In the genomic region with DNA sequence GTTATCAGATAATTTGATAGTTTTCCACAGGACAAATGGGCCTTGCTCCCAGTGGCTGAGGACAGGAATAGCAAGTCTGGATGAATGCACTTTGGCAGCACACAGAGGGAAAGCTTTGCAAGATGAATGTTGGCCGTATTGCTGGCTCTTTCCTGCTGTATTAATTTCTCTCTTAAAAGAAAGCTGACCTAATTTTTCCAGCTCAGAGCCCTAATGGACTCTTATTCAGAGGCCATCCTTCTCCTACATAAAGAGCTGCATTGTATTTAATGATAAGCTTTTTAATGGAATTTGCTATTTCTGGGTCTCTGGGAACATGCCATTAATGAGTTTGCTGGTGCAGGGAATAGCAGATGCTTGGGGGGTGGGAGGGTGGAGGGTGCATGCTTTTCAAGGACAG, we compare ENCODE assay signal across 14 mouse cellular contexts. TPM values are rescaled to one million over a fixed set of nuclear protein-coding genes. Genes with fewer than 3 reads are reported as not detected.
DNase-seq lines count a peak whose midpoint lies in the region; ATAC-seq and TF ChIP-seq lines count a peak whose summit lies in the region.
"Had no signal": no experiment of that assay in that cellular context is flagged by ENCODE, and none has a peak within 500 bp of the region (broad histone marks: within the 10 kb centered on the region; RNA-seq: fewer than 3 reads in every experiment).

No protein-coding gene starts in this region.

- H3K27me3 ChIP-seq in limb, embryonic 14.5 days (ENCODE audit: control insufficient read depth, insufficient read depth, low read length), result no peaks in the 10 kb centered on the region
- H3K27me3 ChIP-seq in limb, embryonic 10.5 days (ENCODE audit: low read depth, poor library complexity, severe bottlenecking), result no peaks in the 10 kb centered on the region
- no peaks in the 10 kb centered on the region for H3K27me3 ChIP-seq in neural tube, embryonic 15.5 days (replicated peaks)
- H3K27me3 ChIP-seq: limb, embryonic 12.5 days had no signal

- H3K27ac ChIP-seq in limb, embryonic 14.5 days (replicated peaks; ENCODE audit: low read depth, low read length), result no peak overlapping the region
- H3K27ac ChIP-seq in limb, embryonic 10.5 days, result no peak overlapping the region
- H3K27ac ChIP-seq in neural tube, embryonic 15.5 days (replicated peaks), result no peak overlapping the region
- H3K27ac ChIP-seq: kidney, postnatal 0 days; limb, embryonic 12.5 days had no signal

- H3K9me3 ChIP-seq in limb, embryonic 14.5 days (ENCODE audit: control insufficient read depth, low read length), result 0 out of 2 replicates have a peak, but pooled peaks cover 8% of the 10 kb centered on the region
- H3K9me3 ChIP-seq in limb, embryonic 10.5 days (replicated peaks), result no peaks in the 10 kb centered on the region; the same call in 1 of the 2 replicates
- H3K9me3 ChIP-seq in neural tube, embryonic 15.5 days (replicated peaks), result no peaks in the 10 kb centered on the region

- H3K4me1 ChIP-seq in limb, embryonic 14.5 days (ENCODE audit: control insufficient read depth, insufficient read depth, low read length), result no peaks in the 10 kb centered on the region
- H3K4me1 ChIP-seq in limb, embryonic 10.5 days, result no peaks in the 10 kb centered on the region
- no peaks in the 10 kb centered on the region for H3K4me1 ChIP-seq in neural tube, embryonic 15.5 days
- H3K4me1 ChIP-seq: limb, embryonic 12.5 days had no signal

- DNase-seq in limb, embryonic 14.5 days (ENCODE audit: low spot score), result peak; percentile 3
- DNase-seq in limb, embryonic 10.5 days (ENCODE audit: low spot score), result no peak
- DNase-seq in cerebellum, adult 11-12 months, result peak; percentile 57
- peak; percentile 20 to 41 for DNase-seq in cerebellum, postnatal 36 days
- DNase-seq in layer of hippocampus, postnatal 36 days, result peak; percentile 9 to 11
- no peak for DNase-seq in heart, adult 8-10 months (ENCODE audit: low spot score)
- DNase-seq in adrenal gland, postnatal 36 days, result no peak
- DNase-seq: heart, adult 11 months; right cerebral cortex, postnatal 14 days had no signal

- H3K36me3 ChIP-seq in limb, embryonic 14.5 days (ENCODE audit: control insufficient read depth, insufficient read depth, low read length), result no peaks in the 10 kb centered on the region
- H3K36me3 ChIP-seq in limb, embryonic 10.5 days, result no peaks in the 10 kb centered on the region
- H3K36me3 ChIP-seq in neural tube, embryonic 15.5 days, result 0 out of 2 replicates have a peak, but pooled peaks cover 3% of the 10 kb centered on the region
- H3K36me3 ChIP-seq: limb, embryonic 12.5 days had no signal

- H3K4me2 ChIP-seq in limb, embryonic 14.5 days (replicated peaks; ENCODE audit: low read depth, low read length, severe bottlenecking), result no peak overlapping the region
- H3K4me2 ChIP-seq in neural tube, embryonic 15.5 days, result no peak overlapping the region
- H3K4me2 ChIP-seq: limb, embryonic 12.5 days had no signal

- no peak overlapping the region for H3K4me3 ChIP-seq in limb, embryonic 14.5 days (replicated peaks; ENCODE audit: low read length)
- H3K4me3 ChIP-seq in limb, embryonic 10.5 days, result no peak overlapping the region
- no peak overlapping the region for H3K4me3 ChIP-seq in neural tube, embryonic 15.5 days (replicated peaks)
- H3K4me3 ChIP-seq: limb, embryonic 12.5 days; myocyte had no signal

- no peak for ATAC-seq in limb, embryonic 14.5 days (ENCODE audit: low FRiP score, low read depth)
- no peak for ATAC-seq in neural tube, embryonic 15.5 days (ENCODE audit: low FRiP score)

- TF ChIP-seq POLR2A in limb, embryonic 14.5 days (IDR thresholded peaks at IDR 0.05; ENCODE audit: borderline replicate concordance, extremely low read depth, insufficient read depth, insufficient read length), result no peak

- 62% methylated on average over 1 of the region's 1 CpGs for WGBS in limb, embryonic 14.5 days
- WGBS in limb, embryonic 10.5 days, result 80% methylated on average over 1 of the region's 1 CpGs
- WGBS in neural tube, embryonic 15.5 days, result 42% methylated on average over 1 of the region's 1 CpGs

- no peak overlapping the region for H3K9ac ChIP-seq in limb, embryonic 14.5 days (ENCODE audit: low read depth, low read length, severe bottlenecking)
- H3K9ac ChIP-seq in neural tube, embryonic 15.5 days (replicated peaks), result no peak overlapping the region
- H3K9ac ChIP-seq: limb, embryonic 12.5 days had no signal

RNA-seq across cellular contexts. Expression of a gene that starts 11.6 kb away (rescaled TPM):
- polyA plus RNA-seq in limb, embryonic 14.5 days (2012; rRNA removed), result 1.5 and 1.6 TPM in 2 replicates
- polyA plus RNA-seq in limb, embryonic 14.5 days (2014; fragmentation: Nextera tagmentation; extraction: Ambion mirVana), result 2.9 and 3.1 TPM in 2 replicates
- polyA plus RNA-seq in limb, embryonic 10.5 days (2016; fragmentation: Nextera tagmentation; extraction: Ambion mirVana), result 0.66 and 0.75 TPM in 2 replicates
- 1 to 10 TPM; 6.8 to 7.4 TPM for total RNA-seq in layer of hippocampus, postnatal 36 days (2021)
- under 1 TPM in 2 of 4 experiments, not detected in 2; 0.06 to 0.09 TPM for total RNA-seq in heart, adult 8-10 months (2022)
- 11.7 and 13.6 TPM in 2 replicates for polyA plus RNA-seq in neural tube, embryonic 15.5 days (2015; fragmentation: Nextera tagmentation; extraction: Ambion mirVana)
- under 1 TPM; 0.13 to 0.60 TPM for total RNA-seq in adrenal gland, postnatal 36 days (2021)
- total RNA-seq: hematopoietic stem cell, adult 5-6 weeks had no signal

RNA-seq across cellular contexts. Expression of a gene that starts 41.9 kb away (rescaled TPM):
- polyA plus RNA-seq in limb, embryonic 14.5 days (2012; rRNA removed), result 23.2 and 29.2 TPM in 2 replicates
- 40.6 and 43.0 TPM in 2 replicates for polyA plus RNA-seq in limb, embryonic 14.5 days (2014; fragmentation: Nextera tagmentation; extraction: Ambion mirVana)
- polyA plus RNA-seq in limb, embryonic 10.5 days (2016; fragmentation: Nextera tagmentation; extraction: Ambion mirVana), result 66.6 and 68.9 TPM in 2 replicates
- under 1 TPM; 0.30 to 0.38 TPM for total RNA-seq in layer of hippocampus, postnatal 36 days (2021)
- under 1 TPM; 0.06 to 0.63 (median 0.21) TPM for total RNA-seq in heart, adult 8-10 months (2022)
- polyA plus RNA-seq in neural tube, embryonic 15.5 days (2015; fragmentation: Nextera tagmentation; extraction: Ambion mirVana), result 5.3 and 15.0 TPM in 2 replicates
- 1 to 10 TPM; 1.8 to 2.7 TPM for total RNA-seq in adrenal gland, postnatal 36 days (2021)

Comparison
In these comparisons a context has a peak if more than half of its experiments do, and no peak if none do; other contexts are left out.
1. DNase-seq: peak in limb, embryonic 14.5 days (single experiment), cerebellum, adult 11-12 months (single experiment), cerebellum, postnatal 36 days (2 of 2) and layer of hippocampus, postnatal 36 days (2 of 2); none in limb, embryonic 10.5 days (single experiment), heart, adult 8-10 months (single experiment) and adrenal gland, postnatal 36 days (0 of 2).
2. RNA of a gene that starts 11.6 kb away (total RNA-seq): 6.8 to 7.4 TPM in layer of hippocampus, postnatal 36 days; 0.13 to 0.60 TPM in adrenal gland, postnatal 36 days and 0.06 to 0.09 TPM in heart, adult 8-10 months; every median in the first group is over 4 times any median in the second.